Mouse (Mus musculus) liver, embryonic 14.5 days (tissue): Measurements from ENCODE around the gene Rhpn2. TPM values are rescaled to one million over a fixed set of nuclear protein-coding genes. Genes with fewer than 3 reads are reported as not detected.

Experiments used
- ATAC-seq: fragments of 200-750 bp; cut with Nextera tagmentation; 2 replicates; pipeline ENCODE4 v1.8.0; 2017; ENCODE audit warnings: moderate number of reproducible peaks, mild to moderate bottlenecking, moderate library complexity; ENCODE audit not compliant: insufficient read depth
- DNase-seq, 3 experiments: peaks; one replicate each; pipeline ENCODE4 v3.0.0-alpha.2; 2012 to 2013; ENCODE audit warnings: low read depth in 3 of 3, low spot score in 3 of 3
- H3K27ac ChIP-seq: fragments of 300-500 bp; sonication (generic); 2 replicates; pipeline ENCODE4 v1.5.1; 2014; ENCODE audit warnings: moderate library complexity, mild to moderate bottlenecking, control low read depth, inconsistent platforms
- H3K27me3 ChIP-seq: fragments of 300-500 bp; sonication (generic); 2 replicates; pipeline ENCODE4 v1.6.1; 2014; ENCODE audit warnings: mild to moderate bottlenecking, low read length, moderate library complexity; ENCODE audit not compliant: control insufficient read depth, insufficient read depth
- H3K36me3 ChIP-seq: fragments of 300-500 bp; sonication (generic); replicated peaks from 2 replicates; pipeline ENCODE4 v1.6.1; 2014; ENCODE audit warnings: low read depth; ENCODE audit not compliant: control insufficient read depth, insufficient read depth
- H3K4me1 ChIP-seq, 2 experiments: fragments of 200-500 bp in 1 of 2; fragments of 300-500 bp in 1 of 2; sonication (generic) in 1 of 2; replicated peaks; 2 replicates each; pipeline ENCODE4 v1.6.1; 2012 to 2014; ENCODE audit warnings: antibody characterized with exemption in 1 of 2, inconsistent platforms in 1 of 2, low read length in 1 of 2; ENCODE audit not compliant: control insufficient read depth in 2 of 2, insufficient read depth in 2 of 2
- H3K4me2 ChIP-seq: fragments of 300-500 bp; sonication (generic); 2 replicates; pipeline ENCODE4 v1.6.1; 2014; ENCODE audit warnings: low read depth, mild to moderate bottlenecking, control low read depth, moderate library complexity
- H3K4me3 ChIP-seq, 2 experiments: fragments of 200-500 bp in 1 of 2; fragments of 300-500 bp in 1 of 2; sonication (generic) in 1 of 2; 2 replicates each; pipeline ENCODE4 v1.5.1; 2012 to 2014; ENCODE audit warnings: low read depth in 2 of 2, low read length in 2 of 2, mild to moderate bottlenecking in 2 of 2, control low read depth in 1 of 2, inconsistent platforms in 1 of 2, moderate library complexity in 1 of 2; ENCODE audit not compliant: insufficient read depth in 1 of 2
- H3K9ac ChIP-seq: fragments of 300-500 bp; sonication (generic); replicated peaks from 2 replicates; pipeline ENCODE4 v1.6.1; 2014; ENCODE audit warnings: mild to moderate bottlenecking, control low read depth, moderate library complexity
- H3K9me3 ChIP-seq: fragments of 300-500 bp; sonication (generic); 2 replicates; pipeline ENCODE4 v1.6.1; 2016; ENCODE audit warnings: low read length, mixed read lengths; ENCODE audit not compliant: control insufficient read depth
- CTCF ChIP-seq: IDR thresholded peaks from 2 replicates; pipeline ENCODE4 v1.5.1; 2016; ENCODE audit warnings: antibody characterized with exemption, low read depth, control low read depth
- EP300 ChIP-seq: IDR thresholded peaks from 2 replicates; pipeline ENCODE4 v1.6.1; 2016; ENCODE audit warnings: antibody characterized with exemption, low read depth
- WGBS: fragments of 180-500 bp; shearing (Covaris S2); extraction: QIAGEN DNeasy Blood & Tissue Kit; methylation state at CpG from one replicate; pipeline ENCODE4 v1.1.7; 2014; ENCODE audit not compliant: insufficient replicate concordance; 5-methylcytosine and 5-hydroxymethylcytosine counted together
- polyA plus RNA-seq, 2 experiments: library from polyadenylated mRNA; depleted of rRNA in 1 of 2; stranded (reverse) in 1 of 2; unstranded in 1 of 2; fragments of >200 nt; fragmentation: Nextera tagmentation in 1 of 2; extraction: Ambion mirVana in 1 of 2; gene quantifications; 2 replicates each; pipeline versions ENCODE4 v1.2.1 to v1.2.3; 2012 to 2014

Rhpn2 gene
- polyA plus RNA-seq, 2 experiments, result 2.8 to 3.0 TPM

GRCm38 (mm10) chr7:35415226-35415625 is 81.3 kb downstream of the Rhpn2 start:
- 73% methylated on average over 5 of the region's 5 CpGs for WGBS
- Histone ChIP-seq H3K27me3 (no peaks in the 10 kb centered on the region), H3K9me3 (no peaks in the 10 kb centered on the region), H3K9ac (no peak overlapping the region), H3K4me3 (no peak overlapping the region), H3K4me1 (no peaks in the 10 kb centered on the region), H3K27ac (no peak overlapping the region), H3K36me3 (no peaks in the 10 kb centered on the region; the same call in none of the 2 replicates), H3K4me2 (no peak overlapping the region)
- DNase-seq, result no peak
- TF ChIP-seq CTCF (no peak), EP300 (no peak)
- ATAC-seq, result no peak

GRCm38 (mm10) chr7:35415801-35416653 is 82.1 kb downstream of the Rhpn2 start:
- H3K36me3 ChIP-seq, result no peaks in the 10 kb centered on the region; the same call in none of the 2 replicates
- WGBS, result 76% methylated on average over 9 of the region's 9 CpGs
- ATAC-seq (no peak), DNase-seq (no peak)
- no peak overlapping the region for H3K27ac ChIP-seq
- H3K9ac ChIP-seq, result no peak overlapping the region
- no peaks in the 10 kb centered on the region for H3K27me3 ChIP-seq
- H3K9me3 ChIP-seq, result no peaks in the 10 kb centered on the region
- TF ChIP-seq CTCF (no peak), EP300 (no peak)
- H3K4me3 ChIP-seq, result no peak overlapping the region
- H3K4me1 ChIP-seq, result no peaks in the 10 kb centered on the region
- H3K4me2 ChIP-seq, result no peak overlapping the region

- no peaks in the 10 kb centered on the region for H3K27me3 ChIP-seq
- TF ChIP-seq CTCF (no peak), EP300 (no peak)
- H3K36me3 ChIP-seq, result no peaks in the 10 kb centered on the region; the same call in none of the 2 replicates
- no peak overlapping the region for H3K9ac ChIP-seq
- H3K4me1 ChIP-seq, result no peaks in the 10 kb centered on the region
- DNase-seq, result no peak
- H3K4me3 ChIP-seq, result no peak overlapping the region
- WGBS, result 69% methylated on average over 5 of the region's 5 CpGs
- no peaks in the 10 kb centered on the region for H3K9me3 ChIP-seq
- no peak for ATAC-seq
- no peak overlapping the region for H3K27ac ChIP-seq
- no peak overlapping the region for H3K4me2 ChIP-seq
These were observed 82.6 kb downstream of the Rhpn2 start for GRCm38 (mm10) chr7:35416654-35416948.

GRCm38 (mm10) chr7:35423071-35423470 is 89.1 kb downstream of the Rhpn2 start:
- Histone ChIP-seq H3K4me1 (no peaks in the 10 kb centered on the region), H3K27ac (no peak overlapping the region), H3K27me3 (no peaks in the 10 kb centered on the region), H3K36me3 (peaks cover 5% of the 10 kb centered on the region), H3K9ac (no peak overlapping the region), H3K9me3 (no peaks in the 10 kb centered on the region), H3K4me3 (no peak overlapping the region), H3K4me2 (no peak overlapping the region)
- TF ChIP-seq EP300 (no peak), CTCF (no peak)
- ATAC-seq, result no peak
- 77% methylated on average over 10 of the region's 10 CpGs for WGBS
- no peak for DNase-seq

- Histone ChIP-seq H3K9ac (no peak overlapping the region), H3K27ac (no peak overlapping the region), H3K4me3 (no peak overlapping the region), H3K36me3 (peaks cover 5% of the 10 kb centered on the region; the same call in 1 of the 2 replicates), H3K27me3 (no peaks in the 10 kb centered on the region), H3K9me3 (no peaks in the 10 kb centered on the region), H3K4me1 (no peaks in the 10 kb centered on the region), H3K4me2 (no peak overlapping the region)
- DNase-seq (no peak), ATAC-seq (no peak)
- TF ChIP-seq CTCF (no peak), EP300 (no peak)
- 83% methylated on average over 10 of the region's 10 CpGs for WGBS
These were observed 94.2 kb downstream of the Rhpn2 start for GRCm38 (mm10) chr7:35428146-35428545.
